Mouse (Mus musculus): ENCODE measurements around the gene Psg29. TPM values are rescaled to one million over a fixed set of nuclear protein-coding genes. Genes with fewer than 3 reads are reported as not detected.

Gene Psg29
- polyA plus RNA-seq, 1 experiment from 2014 or later, result not detected

Other genes starting within 250 kb of the Psg29 start
- gene Pnmal1, start 243.8 kb upstream of the Psg29 start, polyA plus RNA-seq (2014; fragmentation: Nextera tagmentation; extraction: Ambion mirVana), result 0.04 and 0.45 TPM in 2 replicates
- 0.08 and 0.12 TPM in 2 replicates for gene Gm42372, start 220.4 kb upstream of the Psg29 start, polyA plus RNA-seq (2014; fragmentation: Nextera tagmentation; extraction: Ambion mirVana)
- gene Ccdc8, start 210.8 kb upstream of the Psg29 start, polyA plus RNA-seq (2014; fragmentation: Nextera tagmentation; extraction: Ambion mirVana), result 21.9 and 26.8 TPM in 2 replicates
- 88.4 and 89.1 TPM in 2 replicates for gene Ppp5c, start 175.6 kb upstream of the Psg29 start, polyA plus RNA-seq (2014; fragmentation: Nextera tagmentation; extraction: Ambion mirVana)
- 43.7 and 51.6 TPM in 2 replicates for gene Hif3a, start 141.1 kb upstream of the Psg29 start, polyA plus RNA-seq (2014; fragmentation: Nextera tagmentation; extraction: Ambion mirVana)
- 0.16 and 0.23 TPM in 2 replicates for gene Psg16, start 129.4 kb upstream of the Psg29 start, polyA plus RNA-seq (2014; fragmentation: Nextera tagmentation; extraction: Ambion mirVana)
- gene Ceacam3, start 53.2 kb upstream of the Psg29 start, polyA plus RNA-seq (2014; fragmentation: Nextera tagmentation; extraction: Ambion mirVana), result not detected in 2 replicates

Data from heart, embryonic 14.5 days (tissue).